Mouse (Mus musculus) spleen, adult 2 months (tissue): ENCODE results near the gene Kcnd2. TPM values are rescaled to one million over a fixed set of nuclear protein-coding genes. Genes with fewer than 3 reads are reported as not detected.

Experiments used
- DNase-seq, 2 experiments: peaks; one replicate each; pipeline versions ENCODE4 v3.0.0 to v3.0.0-alpha.2; 2012 to 2021; ENCODE audit warnings: low spot score in 2 of 2, low read depth in 1 of 2
- H3K27ac ChIP-seq: fragments of 200-500 bp; 2 replicates; pipeline ENCODE4 v1.5.1; 2012; ENCODE audit warnings: low read length, inconsistent platforms; ENCODE audit not compliant: insufficient read depth
- H3K27me3 ChIP-seq: fragments of 200-500 bp; 2 replicates; pipeline ENCODE4 v1.6.1; 2012; ENCODE audit warnings: mild to moderate bottlenecking, moderate library complexity, low read length, inconsistent platforms; ENCODE audit not compliant: control insufficient read depth, insufficient read depth
- H3K36me3 ChIP-seq: fragments of 200-500 bp; 2 replicates; pipeline ENCODE4 v1.6.1; 2012; ENCODE audit warnings: mild to moderate bottlenecking, low read length, inconsistent platforms; ENCODE audit not compliant: control insufficient read depth, insufficient read depth
- H3K4me1 ChIP-seq: fragments of 200-500 bp; 2 replicates; pipeline ENCODE4 v1.6.1; 2011; ENCODE audit warnings: inconsistent platforms; ENCODE audit not compliant: control insufficient read depth, insufficient read depth, insufficient read length
- H3K4me3 ChIP-seq: fragments of 200-500 bp; 2 replicates; pipeline ENCODE4 v1.5.1; 2011; ENCODE audit warnings: mild to moderate bottlenecking, inconsistent platforms; ENCODE audit not compliant: insufficient read depth, insufficient read length; ENCODE audit errors: extremely low read depth
- CTCF ChIP-seq: fragments of 200-500 bp; IDR thresholded peaks from 2 replicates; pipeline ENCODE4 v1.5.1; 2011; ENCODE audit warnings: mild to moderate bottlenecking, inconsistent platforms; ENCODE audit not compliant: insufficient read depth, insufficient read length, insufficient replicate concordance; ENCODE audit errors: extremely low read depth
- POLR2A ChIP-seq: fragments of 200-500 bp; IDR thresholded peaks from 2 replicates; pipeline ENCODE4 v1.6.1; 2011; ENCODE audit warnings: low read depth, low read length, inconsistent platforms
- WGBS: fragments of 180-500 bp; shearing (Covaris S2); methylation state at CpG from one replicate; pipeline ENCODE4 v1.1.7; 2018; 5-methylcytosine and 5-hydroxymethylcytosine counted together
- polyA plus RNA-seq: library from polyadenylated mRNA; depleted of rRNA; stranded (reverse); fragments of >200 nt; gene quantifications from 2 replicates; pipeline ENCODE4 v1.2.3, GENCODE M21; 2012; rRNA removed

Gene Kcnd2
- not detected in 2 replicates for polyA plus RNA-seq

DNA sequence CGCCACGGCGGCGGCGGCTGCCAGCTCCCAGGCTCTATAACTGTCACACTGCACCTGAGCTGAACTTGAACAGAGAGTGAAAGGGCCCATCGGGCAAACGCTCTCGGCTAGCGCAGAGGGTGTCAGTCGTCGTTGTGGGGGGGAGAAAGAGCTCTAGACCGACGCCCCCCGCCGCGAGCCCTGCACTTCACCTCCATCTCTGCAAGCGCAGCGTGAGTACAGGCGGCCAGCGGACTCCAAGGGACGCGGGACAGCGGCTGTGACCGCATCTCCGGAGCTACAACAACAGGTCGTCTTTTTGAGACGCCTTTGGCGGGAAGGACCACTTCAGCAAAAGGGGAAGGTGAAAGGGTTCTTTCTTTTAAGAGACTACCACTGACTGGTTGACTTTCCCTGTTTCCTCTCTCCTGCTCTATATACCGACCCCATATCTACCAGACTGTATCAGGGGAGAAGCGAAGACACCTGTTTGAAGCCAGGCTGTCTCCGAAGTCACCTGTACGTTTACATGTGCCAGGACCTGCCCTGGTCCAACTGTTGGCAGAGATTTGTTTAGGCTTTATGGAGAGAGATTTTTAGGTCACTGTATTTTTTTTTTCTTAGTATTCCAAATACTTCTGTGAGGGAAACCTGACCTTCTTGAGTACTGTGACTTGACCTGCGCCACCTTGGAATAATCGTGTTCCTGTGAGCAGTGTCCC lies at the start of gene Kcnd2:
Gene Kcnd2, plus strand, starts transcription at position 13 of the 701 bp plus-strand sequence.
- WGBS = 14% methylated on average over 34 of the region's 34 CpGs
- H3K36me3 ChIP-seq = no peaks in the 10 kb centered on the region
- peaks cover 8% of the 10 kb centered on the region for H3K27me3 ChIP-seq

DNA sequence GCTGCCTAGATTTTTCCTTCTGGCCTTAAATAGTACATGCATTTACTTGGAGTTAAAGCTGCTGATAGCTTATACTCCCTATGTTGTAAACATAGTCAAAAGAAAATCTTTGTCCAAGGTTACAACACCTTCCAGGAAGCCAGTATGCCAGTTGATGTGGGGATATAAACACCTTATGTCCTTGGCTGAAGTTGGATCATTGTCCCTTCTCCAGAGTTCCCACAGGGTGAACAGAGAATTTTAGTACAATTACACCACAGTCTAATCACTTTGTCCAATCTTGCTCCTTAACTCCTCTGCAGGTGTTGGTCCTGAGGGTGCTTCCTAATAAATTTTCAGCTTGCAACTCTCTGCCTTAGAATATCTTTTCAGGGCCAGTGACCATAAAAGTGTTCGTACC lies 48.7 kb upstream of the Kcnd2 start:
- Histone ChIP-seq H3K36me3 (no peaks in the 10 kb centered on the region), H3K27ac (no peak overlapping the region), H3K27me3 (no peaks in the 10 kb centered on the region), H3K4me1 (no peaks in the 10 kb centered on the region), H3K4me3 (no peak overlapping the region)
- DNase-seq = no peak
- TF ChIP-seq POLR2A (no peak), CTCF (no peak)
- 76% methylated on average over 1 of the region's 1 CpGs for WGBS

More for the DNA sequence above, at the start of gene Kcnd2:
- Histone ChIP-seq H3K4me1 (no peaks in the 10 kb centered on the region), H3K27ac (no peak within 1 kb of the TSS), H3K4me3 (no peak within 1 kb of the TSS)
- no peak for DNase-seq
- TF ChIP-seq POLR2A (no peak), CTCF (no peak)

DNA sequence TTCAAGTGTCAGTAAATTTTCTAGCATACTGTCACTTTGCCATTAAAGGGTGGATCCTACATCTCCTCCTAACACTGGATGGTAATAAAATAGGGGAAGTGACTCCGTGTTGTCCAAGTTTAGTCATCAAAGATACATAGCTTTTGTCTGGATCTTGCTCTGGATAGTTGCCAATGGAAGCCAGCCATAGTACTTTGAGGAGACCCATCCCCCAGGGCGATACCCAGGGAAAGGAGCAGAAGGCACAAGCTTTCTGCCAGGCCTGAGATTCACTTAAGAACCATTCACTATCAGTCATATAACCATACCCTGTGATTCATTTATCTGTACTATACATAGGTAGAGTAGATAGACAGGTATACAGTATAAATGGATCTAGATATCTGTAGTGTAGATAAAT lies 20.0 kb upstream of the Kcnd2 start:
- Histone ChIP-seq H3K4me3 (no peak overlapping the region), H3K36me3 (no peaks in the 10 kb centered on the region), H3K4me1 (no peaks in the 10 kb centered on the region), H3K27ac (no peak overlapping the region), H3K27me3 (no peaks in the 10 kb centered on the region)
- TF ChIP-seq CTCF (no peak), POLR2A (no peak)
- DNase-seq = no peak
- WGBS = 76% methylated on average over 2 of the region's 2 CpGs

DNA sequence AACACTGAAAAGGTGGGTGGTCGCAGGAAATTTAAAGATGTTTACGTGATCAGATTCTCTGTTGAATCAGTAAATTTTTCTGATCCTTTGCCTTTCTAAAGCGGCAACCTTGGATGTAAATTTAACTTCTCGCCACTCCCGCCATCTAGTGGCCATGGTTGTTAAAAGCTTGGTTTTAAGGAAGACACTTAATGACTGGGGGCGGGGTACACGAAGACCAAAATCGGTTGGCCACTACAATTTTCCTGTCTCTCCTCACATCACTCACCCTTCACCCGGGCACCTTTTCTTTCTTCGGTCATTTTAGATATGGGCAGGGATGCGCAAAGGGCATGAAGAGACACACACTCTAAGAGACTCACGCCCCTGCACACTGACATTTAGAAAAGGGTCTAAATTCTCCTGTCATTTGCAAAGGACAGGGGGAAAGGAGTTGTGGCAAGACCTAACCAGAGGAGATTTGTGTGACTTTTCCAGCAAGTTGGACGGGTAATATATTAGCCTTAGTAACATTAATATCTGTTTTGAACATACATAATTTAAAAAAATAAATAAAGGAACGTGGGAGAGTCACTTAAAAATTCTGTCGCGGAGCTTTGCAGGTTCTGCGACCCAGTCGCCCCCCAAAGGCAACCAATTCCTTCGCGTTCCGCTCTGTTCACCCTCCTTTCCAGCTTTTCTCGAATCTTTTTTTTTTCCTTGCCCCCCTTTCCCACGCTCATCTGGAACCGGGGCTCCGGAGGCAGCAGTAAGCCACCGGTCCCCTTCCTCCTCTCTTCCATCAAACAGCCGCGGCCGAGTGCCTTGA lies 1.2 kb upstream of the Kcnd2 start:
- no peak for DNase-seq
- TF ChIP-seq POLR2A (no peak), CTCF (no peak)
- Histone ChIP-seq H3K4me1 (no peaks in the 10 kb centered on the region), H3K36me3 (no peaks in the 10 kb centered on the region), H3K27ac (no peak overlapping the region), H3K4me3 (no peak overlapping the region), H3K27me3 (peaks cover 8% of the 10 kb centered on the region)
- WGBS = 4% methylated on average over 29 of the region's 29 CpGs

DNA sequence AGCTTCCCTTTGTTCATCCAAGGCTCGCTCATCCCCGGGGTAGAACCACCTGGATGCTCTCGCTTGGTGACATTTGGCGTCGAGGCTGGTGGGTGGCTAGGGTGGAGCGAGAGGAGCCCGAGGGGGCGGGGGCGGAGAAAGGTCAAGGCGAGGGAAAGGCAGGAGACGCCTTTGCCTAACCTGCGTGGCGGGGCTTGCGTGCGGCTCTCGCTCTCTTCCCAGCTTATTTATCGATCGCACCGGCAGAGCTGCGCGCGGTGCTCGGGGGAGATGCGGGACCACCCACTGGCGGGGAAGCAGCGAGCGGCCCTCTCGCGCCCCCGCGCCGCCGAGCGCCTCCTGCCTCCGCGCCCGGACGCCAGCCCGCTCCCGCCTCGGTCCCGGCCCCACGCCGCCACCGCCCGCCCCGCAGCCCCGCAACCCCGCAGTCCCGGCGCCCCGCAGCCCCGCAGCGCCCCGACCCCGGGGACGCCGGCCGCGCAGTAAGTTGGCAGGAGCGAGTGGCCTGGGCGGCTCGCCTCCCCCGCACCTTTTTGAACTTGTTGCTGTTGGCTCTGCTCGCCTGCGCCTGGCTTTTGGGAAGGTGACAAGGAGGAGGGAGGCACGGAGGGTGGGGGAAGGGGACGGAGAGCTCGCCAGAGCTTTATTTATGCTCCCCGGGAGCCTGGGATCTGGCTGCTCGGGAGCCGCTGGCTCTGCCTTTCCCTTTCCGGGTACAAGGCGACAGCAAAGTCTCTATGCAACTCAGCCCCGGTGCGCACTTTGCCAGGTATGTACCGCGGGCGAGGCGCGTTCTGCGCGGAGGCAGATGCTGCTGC lies 421 bp upstream of the Kcnd2 start:
- Histone ChIP-seq H3K4me1 (no peaks in the 10 kb centered on the region), H3K27ac (no peak overlapping the region), H3K36me3 (no peaks in the 10 kb centered on the region), H3K27me3 (peaks cover 8% of the 10 kb centered on the region), H3K4me3 (no peak overlapping the region)
- DNase-seq = no peak
- no peak for TF ChIP-seq POLR2A
- TF ChIP-seq CTCF = no peak
- 4% methylated on average over 66 of the region's 83 CpGs for WGBS

DNA sequence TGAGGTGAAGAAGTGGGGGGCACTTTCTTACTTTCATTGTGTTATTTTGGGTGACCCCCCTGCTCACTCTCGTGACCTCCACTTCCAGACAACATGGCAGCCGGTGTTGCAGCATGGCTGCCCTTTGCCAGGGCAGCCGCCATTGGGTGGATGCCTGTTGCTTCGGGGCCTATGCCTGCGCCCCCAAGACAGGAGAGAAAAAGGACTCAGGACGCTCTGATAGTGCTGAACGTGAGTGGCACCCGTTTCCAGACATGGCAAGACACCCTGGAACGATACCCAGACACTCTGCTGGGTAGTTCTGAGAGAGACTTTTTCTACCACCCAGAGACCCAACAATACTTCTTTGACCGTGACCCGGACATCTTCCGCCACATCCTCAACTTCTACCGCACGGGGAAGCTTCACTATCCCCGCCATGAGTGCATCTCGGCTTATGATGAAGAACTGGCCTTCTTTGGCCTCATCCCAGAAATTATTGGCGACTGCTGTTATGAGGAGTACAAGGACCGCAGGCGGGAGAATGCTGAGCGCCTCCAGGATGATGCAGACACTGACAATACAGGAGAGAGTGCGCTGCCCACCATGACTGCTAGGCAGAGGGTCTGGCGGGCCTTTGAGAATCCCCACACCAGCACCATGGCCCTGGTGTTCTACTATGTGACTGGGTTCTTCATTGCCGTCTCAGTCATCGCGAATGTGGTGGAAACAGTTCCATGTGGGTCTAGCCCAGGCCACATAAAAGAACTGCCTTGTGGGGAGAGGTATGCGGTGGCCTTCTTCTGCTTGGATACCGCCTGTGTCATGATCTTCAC lies 1.1 kb downstream of the Kcnd2 start:
- H3K27me3 ChIP-seq = peaks cover 8% of the 10 kb centered on the region
- DNase-seq = no peak
- no peak overlapping the region for H3K4me3 ChIP-seq
- WGBS = 89% methylated on average over 27 of the region's 27 CpGs
- TF ChIP-seq CTCF (no peak), POLR2A (no peak)
- H3K27ac ChIP-seq = no peak overlapping the region
- no peaks in the 10 kb centered on the region for H3K36me3 ChIP-seq
- H3K4me1 ChIP-seq = no peaks in the 10 kb centered on the region
